Mouse (Mus musculus): ENCODE data around the gene 1700017N19Rik.
"Not testable (repeated sequence)": the region's sequence is repeated elsewhere in the genome, so short reads cannot be mapped to it uniquely, and the experiment has no call there.

1700017N19Rik gene

GRCm38 (mm10) chr10:100590323-100590722, at the start of gene 1700017N19Rik, which contains the start of gene 4930430F08Rik:
1700017N19Rik (plus strand) TSS chr10:100590484.
4930430F08Rik (minus strand) TSS chr10:100590423.
- CTCF ChIA-PET = no interaction called here
- POLR2A ChIA-PET = no interaction called here

- ChIA-PET CTCF (no interaction called here), POLR2A (no interaction called here)
These were observed 33.6 kb upstream of the 1700017N19Rik start for GRCm38 (mm10) chr10:100556566-100557175.

- CTCF ChIA-PET, POLR2A ChIA-PET: not testable (repeated sequence)
These were observed 29.9 kb upstream of the 1700017N19Rik start for GRCm38 (mm10) chr10:100560194-100560883.

GRCm38 (mm10) chr10:100564112-100564511, 26.2 kb upstream of the 1700017N19Rik start:
- ChIA-PET CTCF (no interaction called here), POLR2A (no interaction called here)

DNA sequence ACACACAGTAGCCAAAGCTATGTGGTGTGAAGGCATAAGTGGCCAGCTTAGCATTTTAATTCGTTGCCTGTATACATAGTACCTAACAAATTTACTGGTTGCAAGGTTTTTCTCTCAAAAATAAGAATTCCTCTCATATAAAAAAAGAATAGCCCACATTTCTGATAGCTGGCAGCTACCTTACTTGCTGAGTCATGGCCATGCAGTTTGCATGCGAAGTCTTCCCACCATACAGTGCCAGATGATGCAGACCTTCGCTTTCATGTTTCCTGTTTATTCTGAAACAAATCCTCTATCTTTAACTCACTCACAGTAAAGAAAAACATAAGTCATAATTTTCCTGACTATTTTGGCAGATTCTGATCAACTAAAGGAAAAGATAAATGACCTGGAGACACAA, 18.6 kb upstream of the 1700017N19Rik start:
- ChIA-PET CTCF (no interaction called here), POLR2A (interaction anchor here in 1 of 4 experiments (1.3 kb wide), 1 partner anchor 9 kb away, joined by 4 read pairs; no protein-coding TSS in a partner anchor)

GRCm38 (mm10) chr10:100574505-100575149, 15.7 kb upstream of the 1700017N19Rik start:
- POLR2A ChIA-PET = no interaction called here
- CTCF ChIA-PET = no interaction called here

DNA sequence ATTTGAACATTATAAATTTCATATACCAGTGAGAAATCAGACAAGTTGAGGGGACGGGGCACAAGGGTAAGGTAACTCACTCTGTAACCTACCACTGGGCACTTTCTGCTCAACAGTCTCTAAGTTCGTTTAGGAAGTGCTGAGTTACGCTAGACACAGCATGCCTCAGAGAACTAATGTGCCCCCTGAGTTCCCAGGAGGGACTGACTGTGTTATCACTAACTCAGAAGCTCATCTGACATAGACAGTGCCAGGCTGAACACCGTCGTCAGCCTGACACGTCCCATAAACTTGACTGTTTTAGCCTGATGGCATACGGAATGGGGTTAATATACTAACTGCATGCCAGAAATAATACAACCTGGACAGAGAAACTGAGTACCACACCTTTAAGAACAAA, 15.0 kb upstream of the 1700017N19Rik start:
- POLR2A ChIA-PET = no interaction called here
- CTCF ChIA-PET = no interaction called here

- CTCF ChIA-PET = no interaction called here
- POLR2A ChIA-PET = no interaction called here
These were observed 6.1 kb upstream of the 1700017N19Rik start for GRCm38 (mm10) chr10:100584178-100584577.

DNA sequence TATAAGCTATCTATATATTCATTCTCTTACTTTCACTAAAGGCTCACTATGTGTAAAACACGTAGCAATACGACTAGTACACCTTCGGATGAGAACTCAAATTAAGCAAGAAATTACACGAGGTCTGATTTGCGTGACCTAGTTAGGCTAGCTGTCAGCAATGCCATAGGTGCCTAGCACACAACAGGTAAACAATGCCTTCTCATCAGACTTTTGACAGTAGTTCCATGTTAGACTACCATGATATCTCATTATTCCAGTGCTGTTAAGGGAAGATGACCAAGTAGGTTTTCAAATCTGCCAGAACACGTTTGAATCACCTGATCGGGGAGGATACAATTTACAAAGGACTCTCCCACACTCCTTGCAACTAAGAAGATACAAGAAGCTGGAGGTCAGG, 1.8 kb upstream of the 1700017N19Rik start:
- ChIA-PET CTCF (no interaction called here), POLR2A (interaction anchor here in 1 of 4 experiments (0.6 kb wide), 1 partner anchor 29 kb away, joined by 3 read pairs; no protein-coding TSS in a partner anchor)

- ChIA-PET POLR2A (interaction anchor here in 1 of 4 experiments (0.6 kb wide), 1 partner anchor 29 kb away, joined by 3 read pairs; no protein-coding TSS in a partner anchor), CTCF (no interaction called here)
These were observed 1.3 kb upstream of the 1700017N19Rik start for GRCm38 (mm10) chr10:100588932-100589388.

DNA sequence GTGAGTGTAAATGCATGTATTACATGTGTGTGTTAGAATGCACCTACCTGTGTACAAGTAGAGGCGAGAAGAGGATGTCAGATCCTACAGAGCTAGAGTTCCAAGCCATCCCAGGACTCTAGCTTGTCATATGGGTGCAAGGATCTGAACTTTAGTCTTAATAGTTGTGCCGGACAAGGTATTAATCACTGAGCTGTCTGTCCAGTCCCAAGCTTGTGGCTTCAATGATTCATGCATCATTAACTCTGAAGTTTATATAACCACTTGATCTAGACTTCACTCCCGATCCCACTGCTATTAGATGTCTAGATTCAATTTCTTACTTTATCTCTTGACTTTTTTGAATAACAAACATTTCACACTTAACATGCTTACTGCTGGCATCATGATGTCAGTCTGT, 8.1 kb downstream of the 1700017N19Rik start:
- ChIA-PET CTCF (no interaction called here), POLR2A (no interaction called here)

DNA sequence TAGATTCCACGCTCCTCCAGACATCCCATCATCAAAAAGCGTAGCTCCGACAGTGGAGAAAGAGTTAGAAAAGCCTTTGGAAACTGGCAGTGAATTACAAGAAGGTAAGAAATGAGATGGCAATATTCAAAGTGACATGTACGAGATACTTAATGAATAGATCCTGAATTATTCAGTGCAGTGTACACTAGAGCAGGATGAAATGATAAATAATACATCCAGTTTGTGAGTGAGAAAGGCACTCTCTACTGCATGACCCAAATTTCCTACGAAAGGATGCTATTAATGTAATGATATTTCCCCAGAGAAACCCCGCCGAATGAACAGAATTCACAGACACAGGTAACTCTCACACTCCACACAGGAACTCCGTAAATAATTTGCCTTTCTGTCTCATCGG, 13.2 kb downstream of the 1700017N19Rik start:
- ChIA-PET CTCF (no interaction called here), POLR2A (no interaction called here)

DNA sequence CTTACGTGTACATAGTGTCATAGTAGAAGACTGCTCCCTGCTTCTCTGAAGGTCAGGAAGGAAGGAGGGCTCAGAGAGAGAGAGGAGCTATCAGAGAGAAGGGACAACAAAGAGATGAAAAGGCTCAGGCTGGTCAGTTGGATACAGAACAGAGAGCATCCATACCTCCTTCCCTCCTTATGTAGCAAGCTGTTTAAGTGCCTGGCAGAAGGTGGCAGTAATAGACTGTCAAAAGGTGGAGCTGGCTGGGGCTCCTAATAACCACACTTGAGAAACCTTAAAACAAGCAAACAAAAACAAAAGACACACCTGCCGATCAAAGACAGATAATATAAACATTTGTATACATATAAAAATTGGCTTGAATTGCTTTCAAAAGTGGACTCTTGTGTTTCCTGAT, 14.0 kb downstream of the 1700017N19Rik start:
- POLR2A ChIA-PET = interaction anchor here in 1 of 4 experiments (0.6 kb wide), 1 partner anchor 138 kb away, joined by 3 read pairs; no protein-coding TSS in a partner anchor
- CTCF ChIA-PET = no interaction called here

- POLR2A ChIA-PET = interaction anchor here in 2 of 4 experiments (0.6 kb wide), 2 partner anchors 29 to 130 kb away, joined by 3 read pairs; partner anchors contain the start of gene Tmtc3 (in 1 of the 2)
- CTCF ChIA-PET = no interaction called here
These were observed 27.1 kb downstream of the 1700017N19Rik start for GRCm38 (mm10) chr10:100617233-100617903.

DNA sequence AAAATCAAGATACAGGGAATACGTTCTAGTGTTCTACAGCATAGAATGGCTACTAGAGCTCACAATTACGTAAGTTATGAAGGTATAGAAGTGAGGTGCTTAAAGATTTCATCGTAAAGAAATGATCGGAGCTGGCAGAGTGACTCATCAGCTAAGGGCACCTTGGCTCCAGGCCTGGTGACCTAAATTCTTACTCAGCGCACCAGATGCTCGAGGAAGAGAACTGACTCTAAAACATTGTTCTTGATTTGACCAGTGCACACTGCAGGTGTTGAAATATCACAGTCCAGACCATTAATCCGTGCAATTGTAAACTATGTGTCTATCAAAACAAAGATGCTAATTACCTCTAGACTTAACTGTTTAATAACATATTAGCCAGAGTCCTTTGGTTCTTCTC, 29.2 kb downstream of the 1700017N19Rik start:
- ChIA-PET CTCF (interaction anchor here in 1 of 4 experiments (0.6 kb wide), 1 partner anchor 10 kb away, joined by 3 read pairs; no protein-coding TSS in a partner anchor), POLR2A (interaction anchor here in 1 of 4 experiments (0.6 kb wide), 1 partner anchor 25 kb away, joined by 4 read pairs; no protein-coding TSS in a partner anchor)

DNA sequence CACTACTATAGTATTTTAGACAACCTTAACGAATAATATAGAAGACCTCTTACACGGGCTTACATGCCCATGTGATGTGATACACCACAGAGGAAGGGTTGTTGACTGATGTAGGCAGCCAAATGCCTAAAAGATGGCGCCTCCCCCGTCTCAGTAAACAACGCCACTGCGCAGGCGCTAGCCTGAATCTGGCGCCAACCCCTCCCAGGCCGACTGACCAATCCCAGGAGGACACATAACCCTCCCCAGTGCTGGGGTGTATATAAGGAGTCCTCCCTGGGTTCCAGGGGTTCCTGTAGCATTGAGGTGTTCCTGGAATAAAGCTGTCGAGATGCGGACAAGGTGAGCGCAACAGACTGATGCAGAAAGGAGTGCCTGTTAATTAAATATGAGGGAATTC, 29.8 kb downstream of the 1700017N19Rik start:
- CTCF ChIA-PET = no interaction called here

GRCm38 (mm10) chr10:100622494-100622893, 32.2 kb downstream of the 1700017N19Rik start:
- CTCF ChIA-PET = no interaction called here
- POLR2A ChIA-PET = no interaction called here

More for the DNA sequence above, 29.8 kb downstream of the 1700017N19Rik start:
- POLR2A ChIA-PET = no interaction called here

DNA sequence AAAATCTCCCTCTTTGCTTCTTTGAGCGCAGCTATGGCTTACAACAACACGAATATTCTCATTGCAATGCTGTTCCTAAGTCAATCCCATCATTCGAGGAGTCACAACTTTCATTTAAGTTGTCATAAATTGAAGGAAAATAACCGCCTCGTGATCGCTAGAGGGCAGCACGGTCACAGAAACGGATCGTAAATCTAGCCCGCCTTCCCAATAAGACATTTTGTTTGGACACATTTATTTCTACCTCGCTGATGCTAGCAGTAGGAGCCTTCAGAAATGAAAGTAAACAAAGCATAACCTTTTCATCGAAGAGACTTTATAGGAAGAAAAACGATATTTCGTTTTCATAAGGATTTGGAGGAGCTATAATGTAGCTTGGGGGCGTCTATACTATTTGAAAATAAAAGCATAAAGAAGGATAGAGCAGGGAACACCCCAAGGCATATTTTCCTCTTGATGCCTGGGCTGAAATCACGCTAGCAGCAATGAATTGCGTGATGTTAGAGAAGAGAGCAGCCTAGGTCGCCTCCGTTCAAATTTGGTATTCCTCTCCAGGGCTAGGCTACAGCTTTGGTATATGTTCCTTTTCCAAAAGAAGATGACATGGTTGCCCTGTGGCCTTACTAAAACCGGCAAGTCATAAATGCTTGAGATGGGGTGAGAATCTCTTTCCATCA, 39.6 kb downstream of the 1700017N19Rik start:
- POLR2A ChIA-PET = no interaction called here
- CTCF ChIA-PET = interaction anchor here in 2 of 4 experiments (0.7 to 1.3 kb wide), 2 partner anchors 11 to 277 kb away, joined by 3 to 5 read pairs; no protein-coding TSS in a partner anchor

GRCm38 (mm10) chr10:100642887-100643286, 52.6 kb downstream of the 1700017N19Rik start:
- ChIA-PET CTCF (interaction anchor here in 1 of 4 experiments (0.6 kb wide), 1 partner anchor 14 kb away, joined by 5 read pairs; no protein-coding TSS in a partner anchor), POLR2A (no interaction called here)

All from embryonic stem cell, embryonic (primary cell).